Mouse (Mus musculus): Measurements from ENCODE around the gene Mmp9.

Gene Mmp9

GRCm38 (mm10) chr2:164912749-164913427, 27.7 kb upstream of the Mmp9 start:
- no peak for DNase-seq (ENCODE audit: low read depth, low spot score)

- DNase-seq (ENCODE audit: low read depth, low spot score), result no peak
These were observed 27.2 kb upstream of the Mmp9 start for GRCm38 (mm10) chr2:164913428-164913786.

- DNase-seq (ENCODE audit: low read depth, low spot score), result no peak
These were observed 23.8 kb upstream of the Mmp9 start for GRCm38 (mm10) chr2:164916820-164917219.

- DNase-seq (ENCODE audit: low read depth, low spot score), result no peak
These were observed 23.2 kb upstream of the Mmp9 start for GRCm38 (mm10) chr2:164917371-164917770.

GRCm38 (mm10) chr2:164918325-164918724, 22.3 kb upstream of the Mmp9 start:
- no peak for DNase-seq (ENCODE audit: low read depth, low spot score)

GRCm38 (mm10) chr2:164921984-164922383, 18.6 kb upstream of the Mmp9 start:
- no peak for DNase-seq (ENCODE audit: low read depth, low spot score)

GRCm38 (mm10) chr2:164923291-164923690, 17.3 kb upstream of the Mmp9 start:
- no peak for DNase-seq (ENCODE audit: low read depth, low spot score)

GRCm38 (mm10) chr2:164924100-164924857, 16.3 kb upstream of the Mmp9 start:
- DNase-seq (ENCODE audit: low read depth, low spot score), result peak; percentile 85

GRCm38 (mm10) chr2:164930706-164931581, 9.6 kb upstream of the Mmp9 start:
- no peak for DNase-seq (ENCODE audit: low read depth, low spot score)

- no peak for DNase-seq (ENCODE audit: low read depth, low spot score)
These were observed 7.0 kb upstream of the Mmp9 start for GRCm38 (mm10) chr2:164933534-164933933.

GRCm38 (mm10) chr2:164935991-164936390, 4.6 kb upstream of the Mmp9 start:
- no peak for DNase-seq (ENCODE audit: low read depth, low spot score)

GRCm38 (mm10) chr2:164938146-164939091, 2.2 kb upstream of the Mmp9 start:
- no peak for DNase-seq (ENCODE audit: low read depth, low spot score)

GRCm38 (mm10) chr2:164939106-164939505, 1.5 kb upstream of the Mmp9 start:
- DNase-seq (ENCODE audit: low read depth, low spot score), result no peak

GRCm38 (mm10) chr2:164942692-164943290, 2.2 kb downstream of the Mmp9 start:
- peak; percentile 55 for DNase-seq (ENCODE audit: low read depth, low spot score)

- DNase-seq (ENCODE audit: low read depth, low spot score), result no peak
These were observed 6.9 kb downstream of the Mmp9 start for GRCm38 (mm10) chr2:164947506-164947905.

- DNase-seq (ENCODE audit: low read depth, low spot score), result no peak
These were observed 7.3 kb downstream of the Mmp9 start for GRCm38 (mm10) chr2:164947930-164948329.

- DNase-seq (ENCODE audit: low read depth, low spot score), result no peak
These were observed 8.4 kb downstream of the Mmp9 start for GRCm38 (mm10) chr2:164948962-164949361.

GRCm38 (mm10) chr2:164950501-164950900, 9.9 kb downstream of the Mmp9 start:
- DNase-seq (ENCODE audit: low read depth, low spot score), result no peak

- no peak for DNase-seq (ENCODE audit: low read depth, low spot score)
These were observed 11.2 kb downstream of the Mmp9 start for GRCm38 (mm10) chr2:164951745-164952144.

- DNase-seq (ENCODE audit: low read depth, low spot score), result no peak
These were observed 11.9 kb downstream of the Mmp9 start for GRCm38 (mm10) chr2:164952448-164952847.

GRCm38 (mm10) chr2:164953224-164953623, 12.6 kb downstream of the Mmp9 start:
- peak; percentile 29 for DNase-seq (ENCODE audit: low read depth, low spot score)
